Mouse (Mus musculus) cortical plate, adult 2 months (tissue): ENCODE results near the gene Atp1a4.

Experiments used
- CTCF ChIP-seq: fragments of 200-500 bp; IDR thresholded peaks from 2 replicates; pipeline ENCODE4 v1.5.1; 2011; ENCODE audit warnings: mild to moderate bottlenecking, control low read depth, low read length; ENCODE audit not compliant: insufficient read depth; ENCODE audit errors: extremely low read depth
- POLR2A ChIP-seq: fragments of 200-500 bp; IDR thresholded peaks from 2 replicates; pipeline ENCODE4 v1.6.1; 2011; ENCODE audit warnings: mild to moderate bottlenecking, low read length, control low read depth; ENCODE audit not compliant: insufficient read depth; ENCODE audit errors: extremely low read depth

DNA sequence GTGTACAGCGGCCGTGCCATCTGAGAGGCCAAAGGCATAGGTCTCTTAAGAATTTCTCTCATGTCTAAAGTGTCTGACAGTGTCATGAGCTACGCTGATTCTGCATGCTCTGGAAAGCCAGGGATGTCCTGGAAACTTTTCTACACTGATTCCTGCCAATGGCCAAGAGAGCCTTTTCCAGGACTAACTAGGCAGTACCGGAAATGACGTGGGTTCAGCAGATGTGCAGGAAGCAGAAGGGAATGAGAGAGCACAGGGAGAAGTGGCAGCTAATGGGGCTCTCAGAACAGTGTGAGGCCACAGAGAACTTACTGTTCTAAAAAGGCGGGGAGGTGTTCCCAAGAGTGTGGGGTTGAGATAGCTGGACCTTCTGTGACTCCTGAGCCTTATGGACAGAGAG, 15.2 kb upstream of the Atp1a4 start:
- no peak for TF ChIP-seq CTCF
- no peak for TF ChIP-seq POLR2A
